Mouse (Mus musculus) left cerebral cortex, adult 11 months (tissue): ENCODE results near the gene Gapvd1.

ENCODE experiments used
- DNase-seq: peaks from one replicate; pipeline ENCODE4 v3.0.0; 2022; ENCODE audit warnings: low spot score

Gapvd1 gene

DNA sequence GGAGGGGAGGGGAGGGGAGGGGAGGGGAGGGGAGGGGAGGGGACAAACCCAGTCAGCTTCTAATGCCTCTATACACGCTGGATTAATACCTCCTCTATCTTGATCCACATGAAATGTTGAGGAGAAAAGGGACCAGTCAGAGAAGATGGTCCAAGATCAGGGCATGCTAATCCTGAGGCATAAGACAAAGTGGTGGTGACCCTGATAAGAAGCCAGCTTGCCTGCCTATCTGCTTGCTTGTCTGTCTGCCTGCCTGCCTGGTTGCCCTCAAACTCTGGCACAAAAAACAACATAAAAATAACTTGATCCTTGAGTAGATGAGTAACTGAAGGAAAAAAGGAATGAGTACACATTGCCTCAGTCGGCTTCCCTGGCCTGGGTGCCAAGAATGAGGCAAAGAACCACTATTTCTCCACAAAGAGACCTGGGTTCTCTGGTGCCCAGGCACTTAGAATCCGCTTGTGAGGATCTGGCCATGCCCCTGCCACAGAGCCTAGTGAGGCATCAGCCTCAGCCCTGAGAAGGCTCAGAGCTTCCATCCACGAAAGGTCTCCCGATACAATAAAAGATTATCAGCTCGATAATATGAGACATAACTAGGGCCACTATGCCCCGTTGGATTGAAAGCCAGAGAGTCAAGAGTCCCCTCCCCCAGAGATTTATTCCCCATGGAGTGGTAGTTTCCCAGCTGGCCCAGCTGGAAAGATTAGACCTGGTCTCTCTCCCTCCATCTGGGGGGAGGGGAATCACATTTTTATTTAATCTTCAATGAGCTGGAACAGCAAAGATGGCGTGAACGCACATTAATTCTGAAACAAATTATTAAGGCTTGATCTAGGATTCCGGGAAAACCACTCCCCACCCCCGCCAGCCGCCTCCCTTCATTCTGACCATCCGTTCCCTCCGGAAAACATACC is 119.5 kb downstream of the Gapvd1 start:
- no peak for DNase-seq

DNA sequence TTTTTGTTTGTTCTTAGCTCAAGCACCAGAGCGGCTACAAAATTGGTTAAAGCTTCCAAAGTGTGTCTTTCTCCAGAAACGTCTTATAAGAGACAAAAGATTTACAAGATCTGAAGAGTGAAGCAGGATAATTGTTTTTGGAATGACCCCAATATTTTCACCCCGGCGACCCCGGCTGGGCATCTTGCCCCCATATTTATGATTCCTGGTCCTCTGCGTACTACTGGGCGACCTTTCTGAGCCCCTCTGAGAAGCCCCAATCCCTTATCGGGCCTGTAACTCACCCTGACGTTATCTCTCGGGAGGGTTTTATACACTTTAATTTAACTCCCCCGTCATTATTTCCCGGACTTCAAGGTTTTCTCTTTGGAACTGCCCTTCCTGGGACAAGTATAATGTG is 123.0 kb downstream of the Gapvd1 start:
- no peak for DNase-seq

DNA sequence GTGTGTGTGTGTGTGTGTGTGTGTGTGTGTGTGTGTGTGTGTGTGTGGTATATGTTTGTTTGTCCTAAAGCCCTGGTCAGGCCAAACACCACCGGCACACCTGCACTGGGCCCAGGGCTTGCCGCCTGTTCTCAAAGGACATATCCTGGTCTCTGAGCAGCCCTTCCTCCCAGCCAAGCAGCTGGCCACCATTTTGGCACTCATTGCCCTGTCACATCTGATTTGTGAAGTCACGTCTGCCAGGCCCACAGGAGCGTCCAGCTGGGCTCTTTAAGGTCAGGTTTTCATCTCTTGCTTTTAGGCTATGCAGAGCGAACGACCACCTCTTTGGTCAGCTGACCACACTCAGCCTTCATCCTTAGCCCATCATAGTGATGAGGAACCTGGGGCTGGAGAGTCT is 124.6 kb downstream of the Gapvd1 start:
- no peak for DNase-seq

DNA sequence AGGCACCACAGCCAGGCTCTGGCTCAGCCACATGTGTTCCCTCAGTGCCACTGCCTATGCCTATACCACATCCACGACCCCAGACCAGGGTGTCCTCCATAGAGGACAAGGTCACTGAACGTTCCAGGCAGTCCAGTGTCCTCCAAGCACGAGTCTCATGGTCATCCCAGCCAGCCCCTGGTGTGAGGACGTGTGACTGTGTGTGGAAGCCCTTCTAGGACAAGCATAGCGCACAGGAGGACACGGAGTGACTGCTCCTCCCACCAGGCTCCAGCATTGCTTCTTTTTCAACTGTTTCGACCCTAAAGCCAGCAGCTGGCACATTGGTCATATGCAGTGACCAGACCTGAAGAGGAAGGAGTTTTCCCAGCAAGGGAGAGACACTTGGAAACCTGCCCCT is 125.3 kb downstream of the Gapvd1 start:
- no peak for DNase-seq

DNA sequence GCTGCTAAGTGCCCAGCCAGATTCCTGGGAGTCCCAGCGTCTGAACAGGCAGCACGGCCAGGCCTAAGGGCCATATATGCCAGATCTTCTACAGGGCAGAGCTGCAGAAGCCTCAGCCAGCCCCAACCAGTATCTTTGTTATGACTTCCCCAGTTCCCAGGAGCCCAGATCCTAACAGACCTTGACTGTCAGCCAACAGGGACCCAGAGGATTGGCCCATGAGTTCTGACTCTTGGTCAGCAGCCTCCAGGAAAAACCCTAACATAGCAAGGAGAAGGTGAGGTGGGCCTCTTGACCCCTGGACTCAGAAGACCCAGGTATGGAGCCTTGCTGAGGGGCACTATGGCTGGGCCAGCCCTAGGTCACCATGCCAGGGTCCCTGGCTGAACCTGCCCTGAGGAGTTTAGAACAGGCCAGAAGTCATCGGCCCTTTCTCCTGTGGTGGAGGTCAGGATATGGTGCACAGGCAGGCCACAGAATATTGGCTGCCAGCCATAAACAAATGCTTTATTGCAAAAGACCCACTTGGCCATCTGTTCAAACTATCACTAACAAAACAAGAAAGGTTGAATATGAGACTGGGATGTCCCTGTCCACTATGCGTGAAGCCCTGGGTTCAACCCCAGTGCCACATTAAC is 126.0 kb downstream of the Gapvd1 start:
- DNase-seq, result no peak

DNA sequence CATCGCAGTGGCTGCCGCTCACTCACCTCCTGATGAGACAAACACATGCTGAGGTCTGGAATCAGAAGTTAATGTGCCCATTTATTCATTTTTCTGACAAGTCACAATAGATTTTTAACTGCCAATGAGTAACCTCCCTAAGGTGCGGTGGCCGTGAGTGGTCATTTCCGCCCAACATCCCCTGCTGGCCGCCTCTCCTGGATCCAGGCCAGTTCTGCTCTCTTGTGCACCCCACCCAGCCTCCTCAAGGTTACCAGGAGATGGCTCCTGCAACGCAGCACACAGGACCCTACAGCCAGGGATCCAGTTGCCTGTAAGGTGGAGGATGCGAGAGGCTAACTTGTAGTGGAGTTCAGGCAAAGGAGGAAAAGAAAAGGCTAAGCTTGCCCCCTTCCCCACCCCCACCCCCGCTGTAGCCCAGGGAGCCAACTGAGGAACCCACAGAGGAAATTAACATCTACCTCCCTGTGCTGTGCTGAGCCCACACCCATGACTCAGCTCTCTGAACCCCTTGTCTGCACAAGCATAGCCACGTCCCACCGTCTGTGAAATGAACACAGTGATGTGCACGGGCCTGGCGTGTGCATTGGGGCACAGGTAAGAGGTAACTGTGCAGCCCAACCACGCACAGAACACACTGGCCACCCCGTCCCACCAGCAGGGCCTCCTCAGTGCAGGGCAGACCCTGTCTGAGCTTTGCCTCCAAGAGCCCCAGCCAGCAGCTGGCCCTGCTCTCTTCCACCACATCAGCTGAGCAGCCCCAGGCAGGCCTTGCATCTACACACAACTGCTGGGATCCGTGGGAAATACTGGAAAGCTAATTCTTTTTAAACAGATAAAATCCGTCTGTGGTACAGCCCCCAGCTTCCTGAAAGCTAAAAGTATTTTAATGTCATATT is 127.5 kb downstream of the Gapvd1 start:
- no peak for DNase-seq
